In genomic region chr13:19652405-19652804, GRCm38 (mm10) we compare ENCODE assay signal across 22 mouse cellular contexts. TPM values are rescaled to one million over a fixed set of nuclear protein-coding genes. Genes with fewer than 3 reads are reported as not detected.
"Had no signal": no experiment of that assay in that cellular context is flagged by ENCODE, and none has a peak within 500 bp of the region (broad histone marks: within the 10 kb centered on the region; RNA-seq: fewer than 3 reads in every experiment).

No protein-coding gene starts in this region.

- H3K9me3 ChIP-seq: limb, embryonic 13.5 days; midbrain, embryonic 10.5 days; neural tube, embryonic 15.5 days; stomach, embryonic 15.5 days had no signal

- H3K4me2 ChIP-seq: limb, embryonic 13.5 days; neural tube, embryonic 15.5 days; stomach, embryonic 15.5 days had no signal

- H3K27ac ChIP-seq: limb, embryonic 13.5 days; midbrain, embryonic 10.5 days; neural tube, embryonic 15.5 days; stomach, embryonic 15.5 days had no signal

- DNase-seq: kidney, adult 8-10 months; kidney, postnatal 36 days; layer of hippocampus, adult 9-11 months; layer of hippocampus, postnatal 36 days; lung, adult 18-20 months; midbrain, embryonic 14.5 days; spleen, adult 18-20 months; thymus, postnatal 36 days had no signal

- H3K9ac ChIP-seq: limb, embryonic 13.5 days; neural tube, embryonic 15.5 days; stomach, embryonic 15.5 days had no signal

- ATAC-seq: intestine, postnatal 0 days had no signal

- H3K36me3 ChIP-seq: limb, embryonic 13.5 days; midbrain, embryonic 10.5 days; neural tube, embryonic 15.5 days; stomach, embryonic 15.5 days had no signal

- H3K4me1 ChIP-seq: limb, embryonic 13.5 days; midbrain, embryonic 10.5 days; neural tube, embryonic 15.5 days; stomach, embryonic 15.5 days had no signal

- H3K4me3 ChIP-seq: limb, embryonic 13.5 days; midbrain, embryonic 10.5 days; myocyte; neural tube, embryonic 15.5 days; stomach, embryonic 15.5 days had no signal

- H3K27me3 ChIP-seq: limb, embryonic 13.5 days; neural tube, embryonic 15.5 days; stomach, embryonic 15.5 days had no signal

RNA-seq across cellular contexts. Expression of gene Sfrp4, which starts 29.5 kb away (rescaled TPM):
- polyA plus RNA-seq: testis, adult 2 months had no signal

RNA-seq across cellular contexts. Expression of gene Nme8, which starts 45.2 kb away (rescaled TPM):
- total RNA-seq: layer of hippocampus, adult 18-20 months; layer of hippocampus, postnatal 36 days; left cerebral cortex, adult 8-10 months; left cerebral cortex, postnatal 36 days had no signal
- polyA plus RNA-seq: intestine, postnatal 0 days; kidney, embryonic 16.5 days; limb, embryonic 13.5 days; lung, embryonic 16.5 days; midbrain, embryonic 10.5 days; midbrain, embryonic 14.5 days; myocyte; neural tube, embryonic 11.5 days; neural tube, embryonic 15.5 days; stomach, embryonic 15.5 days; thymus, postnatal 0 days had no signal
